Mouse (Mus musculus) hindbrain, postnatal 0 days (tissue): ENCODE results near the gene Slc22a23. TPM values are rescaled to one million over a fixed set of nuclear protein-coding genes. Genes with fewer than 3 reads are reported as not detected.
A peak's percentile ranks its signal among the peaks of the same experiment; 100 is the strongest.

Source experiments
- ATAC-seq: fragments of 200-750 bp; cut with Nextera tagmentation; 2 replicates; pipeline ENCODE4 v1.8.0; 2017; ENCODE audit warnings: mild to moderate bottlenecking, moderate TSS enrichment, moderate library complexity
- DNase-seq: peaks from one replicate; pipeline ENCODE4 v3.0.0-alpha.2; 2015; ENCODE audit warnings: low spot score
- H3K27ac ChIP-seq: fragments of 300-500 bp; sonication (generic); 2 replicates; pipeline ENCODE4 v1.5.1; 2014; ENCODE audit warnings: mild to moderate bottlenecking
- H3K27me3 ChIP-seq: fragments of 300-500 bp; sonication (generic); 2 replicates; pipeline ENCODE4 v1.6.1; 2014; ENCODE audit warnings: low read length, mixed read lengths; ENCODE audit not compliant: insufficient read depth
- H3K36me3 ChIP-seq: fragments of 300-500 bp; sonication (generic); 2 replicates; pipeline ENCODE4 v1.6.1; 2014; ENCODE audit warnings: low read length, mixed read lengths; ENCODE audit not compliant: insufficient read depth
- H3K4me1 ChIP-seq: fragments of 300-500 bp; sonication (generic); 2 replicates; pipeline ENCODE4 v1.6.1; 2014; ENCODE audit warnings: antibody characterized with exemption, low read length, mixed read lengths; ENCODE audit not compliant: insufficient read depth
- H3K4me2 ChIP-seq: fragments of 300-500 bp; sonication (generic); 2 replicates; pipeline ENCODE4 v1.6.1; 2014; ENCODE audit warnings: low read depth, mild to moderate bottlenecking, low read length, moderate library complexity, mixed read lengths
- H3K4me3 ChIP-seq: fragments of 300-500 bp; sonication (generic); 2 replicates; pipeline ENCODE4 v1.5.1; 2014; ENCODE audit warnings: low read length
- H3K9ac ChIP-seq: fragments of 300-500 bp; sonication (generic); replicated peaks from 2 replicates; pipeline ENCODE4 v1.6.1; 2014; ENCODE audit warnings: mild to moderate bottlenecking, low read length, moderate library complexity, mixed read lengths
- H3K9me3 ChIP-seq: fragments of 300-500 bp; sonication (generic); 2 replicates; pipeline ENCODE4 v1.6.1; 2016; ENCODE audit warnings: low read length, mixed read lengths
- CTCF ChIP-seq: IDR thresholded peaks from 2 replicates; pipeline ENCODE4 v1.5.1; 2016; ENCODE audit warnings: antibody characterized with exemption, control low read depth, low read depth
- WGBS: fragments of 180-500 bp; shearing (Covaris S2); extraction: QIAGEN DNeasy Blood & Tissue Kit; methylation state at CpG from one replicate; pipeline ENCODE4 v1.1.7; 2014; 5-methylcytosine and 5-hydroxymethylcytosine counted together
- polyA plus RNA-seq: library from polyadenylated mRNA; unstranded; fragments of >200 nt; fragmentation: Nextera tagmentation; extraction: Ambion mirVana; gene quantifications from 2 replicates; pipeline ENCODE4 v1.2.1, GENCODE M21; 2015
- total RNA-seq: library from RNA; depleted of rRNA; stranded (reverse); fragments of >200 nt; gene quantifications from 2 replicates; pipeline ENCODE4 v1.2.3, GENCODE M21; 2014

Gene Slc22a23
- total and polyA plus RNA-seq, 2 experiments from 2014 or later = 12.9 to 136 TPM

DNA sequence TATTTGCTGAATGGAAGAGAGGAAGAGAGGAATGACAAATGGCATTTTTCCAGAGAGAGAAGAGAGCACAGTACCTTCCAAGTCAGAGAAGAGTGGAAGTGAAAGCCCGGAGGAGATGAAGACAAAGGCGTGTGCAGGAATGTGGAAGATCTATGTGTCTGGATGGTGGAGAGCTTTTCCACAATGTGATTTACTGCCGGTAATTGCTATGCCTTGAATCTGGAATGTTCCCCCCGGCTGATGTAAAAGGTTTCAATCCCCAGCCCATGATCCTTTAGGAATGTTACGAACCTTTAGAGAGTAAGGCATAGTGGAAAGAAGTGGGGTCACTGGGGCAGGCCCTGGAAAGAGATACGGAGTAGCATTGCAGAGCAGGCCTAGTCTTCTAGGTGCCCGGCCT is 8.3 kb upstream of the Slc22a23 start:
- no peaks in the 10 kb centered on the region for H3K36me3 ChIP-seq
- H3K27ac ChIP-seq = no peak overlapping the region
- H3K9me3 ChIP-seq = no peaks in the 10 kb centered on the region
- no peak for ATAC-seq
- TF ChIP-seq CTCF = no peak
- H3K9ac ChIP-seq = no peak overlapping the region
- no peaks in the 10 kb centered on the region for H3K27me3 ChIP-seq
- no peaks in the 10 kb centered on the region for H3K4me1 ChIP-seq
- WGBS = 80% methylated on average over 7 of the region's 7 CpGs
- H3K4me3 ChIP-seq = no peak overlapping the region
- DNase-seq = no peak
- no peak overlapping the region for H3K4me2 ChIP-seq

DNA sequence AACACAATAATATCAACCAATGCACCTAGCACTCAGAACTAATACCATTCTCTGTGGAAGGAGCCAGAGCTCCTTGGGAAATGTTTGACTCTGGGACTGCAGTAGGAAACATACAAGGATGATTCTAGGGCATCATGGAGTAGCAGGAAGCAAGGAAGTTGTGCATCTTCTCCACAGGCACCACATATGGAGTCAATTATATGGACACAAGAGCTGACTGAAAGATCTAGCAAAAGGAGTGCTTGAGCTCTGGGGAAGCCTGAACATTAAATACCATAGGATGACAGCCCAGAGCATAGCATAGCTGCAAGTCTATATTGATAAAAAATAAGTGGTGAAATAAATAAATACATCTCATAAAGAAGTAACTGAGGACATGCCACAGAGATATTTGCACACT is 6.5 kb upstream of the Slc22a23 start:
- no peak for DNase-seq
- no peaks in the 10 kb centered on the region for H3K36me3 ChIP-seq
- no peaks in the 10 kb centered on the region for H3K4me1 ChIP-seq
- TF ChIP-seq CTCF = no peak
- H3K27ac ChIP-seq = no peak overlapping the region
- no peak for ATAC-seq
- no peaks in the 10 kb centered on the region for H3K9me3 ChIP-seq
- H3K27me3 ChIP-seq = no peaks in the 10 kb centered on the region
- no peak overlapping the region for H3K9ac ChIP-seq
- no peak overlapping the region for H3K4me2 ChIP-seq
- H3K4me3 ChIP-seq = no peak overlapping the region

GRCm38 (mm10) chr13:34347960-34348889 is 3.2 kb upstream of the Slc22a23 start:
- Histone ChIP-seq H3K27me3 (no peaks in the 10 kb centered on the region), H3K4me1 (peaks cover 6% of the 10 kb centered on the region), H3K9ac (no peak overlapping the region), H3K4me2 (no peak overlapping the region), H3K27ac (no peak overlapping the region), H3K9me3 (no peaks in the 10 kb centered on the region), H3K4me3 (no peak overlapping the region), H3K36me3 (no peaks in the 10 kb centered on the region)
- no peak for TF ChIP-seq CTCF
- ATAC-seq (no peak), DNase-seq (no peak)
- WGBS = 69% methylated on average over 7 of the region's 7 CpGs

DNA sequence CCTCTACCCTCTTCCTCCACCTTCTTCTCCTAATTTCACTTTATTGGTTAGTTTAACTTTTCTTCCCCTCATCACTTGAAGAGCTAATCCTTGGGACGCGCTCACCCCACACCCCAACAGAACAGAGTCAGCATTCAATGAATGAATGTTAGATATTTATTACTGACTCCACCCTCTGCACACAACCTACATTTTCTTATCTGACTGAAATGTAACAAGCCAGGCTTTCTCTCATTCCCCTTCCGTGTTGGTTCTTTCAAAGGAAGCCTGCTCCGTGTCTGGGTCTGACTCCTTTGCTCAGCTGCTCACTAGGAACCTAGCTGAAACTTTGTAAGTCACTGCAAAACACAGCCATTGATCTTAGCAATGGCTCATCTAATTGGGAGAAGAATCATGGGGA is 1.8 kb upstream of the Slc22a23 start:
- TF ChIP-seq CTCF = no peak
- no peak overlapping the region for H3K27ac ChIP-seq
- DNase-seq = no peak
- no peaks in the 10 kb centered on the region for H3K9me3 ChIP-seq
- no peaks in the 10 kb centered on the region for H3K27me3 ChIP-seq
- H3K4me3 ChIP-seq = no peak overlapping the region
- no peak for ATAC-seq
- WGBS = 76% methylated on average over 4 of the region's 4 CpGs
- H3K4me1 ChIP-seq = peaks cover 19% of the 10 kb centered on the region
- H3K36me3 ChIP-seq = no peaks in the 10 kb centered on the region
- H3K9ac ChIP-seq = no peak overlapping the region
- no peak overlapping the region for H3K4me2 ChIP-seq

DNA sequence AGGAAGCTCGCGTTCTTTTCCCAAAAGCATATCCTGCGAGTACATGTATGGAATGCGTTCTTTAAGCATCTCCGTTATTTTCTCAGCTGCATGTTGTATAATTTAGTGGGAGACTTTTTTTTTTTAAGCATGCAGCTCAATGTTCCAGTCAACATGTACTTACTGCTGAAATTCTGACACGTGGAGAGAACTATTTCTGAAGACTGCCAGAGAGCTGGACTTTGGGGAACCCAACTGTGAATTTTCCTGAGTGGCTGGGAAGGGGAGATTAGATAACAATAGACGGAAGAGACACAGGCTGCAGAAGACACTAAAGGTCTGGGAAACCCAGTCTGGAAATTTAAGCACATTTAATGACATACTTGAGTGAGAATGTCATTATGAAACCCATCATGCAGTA is 1.3 kb upstream of the Slc22a23 start:
- Histone ChIP-seq H3K9me3 (no peaks in the 10 kb centered on the region), H3K36me3 (no peaks in the 10 kb centered on the region), H3K4me3 (peak overlapping the region; percentile 60; the same call in 1 of the 2 replicates), H3K27ac (peak overlapping the region; percentile 70; the same call in 1 of the 2 replicates), H3K9ac (no peak overlapping the region), H3K27me3 (no peaks in the 10 kb centered on the region), H3K4me1 (peaks cover 23% of the 10 kb centered on the region), H3K4me2 (peak overlapping the region; percentile 72)
- ATAC-seq (no peak), DNase-seq (no peak)
- no peak for TF ChIP-seq CTCF
- 41% methylated on average over 7 of the region's 7 CpGs for WGBS

DNA sequence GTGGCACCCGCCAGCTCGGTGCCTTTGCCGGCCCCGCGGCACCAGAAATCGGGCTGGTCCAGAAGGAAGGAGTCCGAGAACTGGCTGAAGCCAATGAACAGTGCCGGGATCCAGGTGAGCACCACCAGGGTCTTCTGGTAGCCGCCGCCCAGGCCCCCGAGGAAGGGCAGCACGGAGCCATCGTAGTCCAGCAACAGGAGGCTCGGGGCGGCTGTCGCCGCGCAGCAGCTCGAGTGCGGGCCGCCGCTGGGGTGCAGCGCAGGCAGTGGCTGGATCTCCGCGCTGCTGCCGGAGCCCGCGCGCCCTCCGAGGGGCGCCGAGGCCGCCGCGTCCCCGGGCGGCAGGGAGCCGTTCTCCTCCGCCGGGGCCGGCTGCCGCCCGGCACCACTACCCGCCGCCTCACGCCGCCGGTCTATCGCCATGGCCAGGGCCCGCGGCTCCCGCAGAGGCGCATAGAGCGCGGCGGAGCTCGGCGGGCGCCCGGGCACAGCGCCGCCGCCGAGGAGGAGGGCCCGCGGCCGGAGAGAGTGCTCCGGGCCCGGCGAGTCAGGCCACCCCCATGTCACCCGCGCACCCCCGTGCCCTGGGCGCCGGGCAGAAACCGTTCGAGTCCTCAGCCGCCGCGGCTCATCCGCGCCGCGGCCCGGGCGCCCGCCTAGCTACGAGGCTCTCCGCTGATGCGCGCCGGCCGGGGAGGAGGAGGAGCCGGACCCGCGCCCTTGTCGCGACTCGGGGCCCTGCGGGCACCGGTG is 430 bp downstream of the Slc22a23 start:
- H3K4me1 ChIP-seq = peaks cover 23% of the 10 kb centered on the region
- H3K27ac ChIP-seq = peak overlapping the region; percentile 70
- TF ChIP-seq CTCF = no peak
- H3K9me3 ChIP-seq = no peaks in the 10 kb centered on the region
- no peaks in the 10 kb centered on the region for H3K27me3 ChIP-seq
- under 1% methylated on average over 85 of the region's 101 CpGs for whole genome bisulfite sequencing
- ATAC-seq = peak; percentile 53
- H3K36me3 ChIP-seq = no peaks in the 10 kb centered on the region
- peak; percentile 63 for DNase-seq
- H3K4me3 ChIP-seq = peak overlapping the region; percentile 60
- peak overlapping the region; percentile 72 for H3K4me2 ChIP-seq
- H3K9ac ChIP-seq = peak overlapping the region; percentile 92
